Mouse (Mus musculus) cerebellum, postnatal 36 days (tissue): Measurements from ENCODE around the gene Dpp4.

ENCODE experiments used
- DNase-seq, 2 experiments: peaks; one replicate each; pipeline ENCODE4 v3.0.0; 2021 to 2022; ENCODE audit warnings: mixed read lengths in 2 of 2

Dpp4 gene

GRCm38 (mm10) chr2:62356606-62357005 is 55.4 kb downstream of the Dpp4 start:
- no peak for DNase-seq

GRCm38 (mm10) chr2:62355766-62356165 is 56.3 kb downstream of the Dpp4 start:
- DNase-seq: no peak

- DNase-seq: no peak
Observed at GRCm38 (mm10) chr2:62352035-62352434, 60.0 kb downstream of the Dpp4 start.

GRCm38 (mm10) chr2:62347762-62348161 is 64.3 kb downstream of the Dpp4 start:
- no peak for DNase-seq

- DNase-seq: no peak
Observed at GRCm38 (mm10) chr2:62346771-62347170, 65.3 kb downstream of the Dpp4 start.

GRCm38 (mm10) chr2:62344367-62344766 is 67.7 kb downstream of the Dpp4 start:
- DNase-seq: no peak

GRCm38 (mm10) chr2:62341734-62342128 is 70.3 kb downstream of the Dpp4 start:
- peak; percentile 58 to 74 for DNase-seq

GRCm38 (mm10) chr2:62341061-62341733 is 70.8 kb downstream of the Dpp4 start:
- no peak for DNase-seq

- no peak for DNase-seq
Observed at GRCm38 (mm10) chr2:62339222-62339944, 72.6 kb downstream of the Dpp4 start.

- no peak for DNase-seq
Observed at GRCm38 (mm10) chr2:62337086-62337485, 74.9 kb downstream of the Dpp4 start.

GRCm38 (mm10) chr2:62334397-62335243 is 77.4 kb downstream of the Dpp4 start:
- DNase-seq: no peak

GRCm38 (mm10) chr2:62332465-62332864 is 79.6 kb downstream of the Dpp4 start:
- DNase-seq: no peak

GRCm38 (mm10) chr2:62331913-62332312 is 80.1 kb downstream of the Dpp4 start:
- no peak for DNase-seq

- no peak for DNase-seq
Observed at GRCm38 (mm10) chr2:62325388-62325787, 86.6 kb downstream of the Dpp4 start.

GRCm38 (mm10) chr2:62323078-62323637 is 88.9 kb downstream of the Dpp4 start:
- peak; percentile 83 to 87 for DNase-seq

GRCm38 (mm10) chr2:62319489-62319888 is 92.5 kb downstream of the Dpp4 start:
- DNase-seq: no peak

- no peak for DNase-seq
Observed at GRCm38 (mm10) chr2:62316930-62317329, 95.1 kb downstream of the Dpp4 start.

GRCm38 (mm10) chr2:62307477-62307876 is 104.6 kb downstream of the Dpp4 start:
- DNase-seq: no peak

GRCm38 (mm10) chr2:62306978-62307377 is 105.1 kb downstream of the Dpp4 start:
- no peak for DNase-seq

- DNase-seq: no peak
Observed at GRCm38 (mm10) chr2:62301716-62302115, 110.3 kb downstream of the Dpp4 start.

- DNase-seq: no peak
Observed at GRCm38 (mm10) chr2:62293846-62294245, 118.2 kb downstream of the Dpp4 start.

GRCm38 (mm10) chr2:62287532-62287931 is 124.5 kb downstream of the Dpp4 start:
- no peak for DNase-seq

- DNase-seq: no peak
Observed at GRCm38 (mm10) chr2:62285847-62286246, 126.2 kb downstream of the Dpp4 start.
